26 mouse cellular contexts compared by ENCODE assay signal in the genomic region with DNA sequence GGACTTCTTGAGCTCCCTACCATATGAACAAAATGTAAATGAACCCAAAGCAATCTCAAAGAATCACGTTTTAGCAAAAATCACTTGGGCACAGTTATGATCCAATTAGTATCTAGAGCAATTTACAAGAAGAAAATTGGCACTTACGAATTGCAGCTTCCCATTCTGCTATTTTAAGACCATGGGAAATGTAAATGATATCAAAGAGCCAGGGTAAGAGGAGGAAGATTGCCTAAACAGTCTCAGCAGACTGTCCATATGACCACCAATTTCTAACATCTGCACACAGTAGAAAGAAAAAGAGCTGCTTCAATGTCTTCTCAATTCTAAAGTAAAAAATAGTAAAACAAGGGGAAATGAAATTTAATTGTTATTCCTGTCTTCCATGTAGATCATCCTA.
DNase-seq lines count a peak whose midpoint lies in the region; ATAC-seq and TF ChIP-seq lines count a peak whose summit lies in the region.
"Had no signal": no experiment of that assay in that cellular context is flagged by ENCODE, and none has a peak within 500 bp of the region (broad histone marks: within the 10 kb centered on the region; RNA-seq: fewer than 3 reads in every experiment).

No protein-coding gene starts in this region.

- no peaks in the 10 kb centered on the region for H3K27me3 ChIP-seq in forebrain, postnatal 0 days (ENCODE audit: insufficient read depth, low read length)
- H3K27me3 ChIP-seq in forebrain, embryonic 16.5 days (replicated peaks; ENCODE audit: control insufficient read depth, insufficient read depth, low read length), result no peaks in the 10 kb centered on the region
- H3K27me3 ChIP-seq in hindbrain, postnatal 0 days (ENCODE audit: insufficient read depth, low read length), result no peaks in the 10 kb centered on the region
- no peaks in the 10 kb centered on the region for H3K27me3 ChIP-seq in hindbrain, embryonic 13.5 days
- H3K27me3 ChIP-seq: embryonic facial prominence, embryonic 13.5 days; embryonic facial prominence, embryonic 15.5 days; forebrain, embryonic 12.5 days; Patski had no signal

- H3K9me3 ChIP-seq in forebrain, postnatal 0 days (ENCODE audit: low read length), result no peaks in the 10 kb centered on the region
- no peaks in the 10 kb centered on the region for H3K9me3 ChIP-seq in forebrain, embryonic 16.5 days (ENCODE audit: control insufficient read depth, low read length)
- no peaks in the 10 kb centered on the region for H3K9me3 ChIP-seq in hindbrain, postnatal 0 days (ENCODE audit: low read length)
- no peaks in the 10 kb centered on the region for H3K9me3 ChIP-seq in hindbrain, embryonic 13.5 days
- H3K9me3 ChIP-seq: embryonic facial prominence, embryonic 13.5 days; embryonic facial prominence, embryonic 15.5 days; forebrain, embryonic 10.5 days; forebrain, embryonic 12.5 days; G1E had no signal

- TF ChIP-seq CTCF in forebrain, postnatal 0 days (IDR thresholded peaks at IDR 0.05; ENCODE audit: low read depth), result no peak
- no peak for TF ChIP-seq CTCF in hindbrain, postnatal 0 days (IDR thresholded peaks at IDR 0.05; ENCODE audit: low read depth)

- peak; percentile 6 for DNase-seq in forebrain, postnatal 0 days
- DNase-seq in hindbrain, postnatal 0 days (ENCODE audit: low spot score), result peak; percentile 3
- peak; percentile 34 for DNase-seq in brain, adult 2 months (ENCODE audit: low read depth, low spot score)
- DNase-seq: adrenal gland, adult 8-10 months; adrenal gland, postnatal 14 days; adrenal gland, postnatal 36 days; B cell, adult 2 months; cerebellum, adult 11 months; cerebellum, adult 18-20 months; cerebellum, adult 8-10 months; cerebellum, adult 9-11 months; cerebellum, postnatal 14 days; cerebellum, postnatal 36 days; embryo, embryonic 11 days had no signal

- 47% methylated on average over 2 of the region's 2 CpGs for WGBS in forebrain, postnatal 0 days
- WGBS in forebrain, embryonic 16.5 days, result 66% methylated on average over 2 of the region's 2 CpGs
- WGBS in hindbrain, postnatal 0 days, result 70% methylated on average over 2 of the region's 2 CpGs
- WGBS in hindbrain, embryonic 13.5 days, result 80% methylated on average over 2 of the region's 2 CpGs

- H3K9ac ChIP-seq in forebrain, postnatal 0 days, result no peak overlapping the region
- H3K9ac ChIP-seq in forebrain, embryonic 16.5 days (replicated peaks; ENCODE audit: low read depth, low read length), result no peak overlapping the region
- no peak overlapping the region for H3K9ac ChIP-seq in hindbrain, postnatal 0 days (replicated peaks; ENCODE audit: low read length)
- H3K9ac ChIP-seq in hindbrain, embryonic 13.5 days, result no peak overlapping the region
- H3K9ac ChIP-seq: embryonic facial prominence, embryonic 13.5 days; embryonic facial prominence, embryonic 15.5 days; forebrain, embryonic 12.5 days had no signal

- H3K27ac ChIP-seq in forebrain, postnatal 0 days (ENCODE audit: low read depth, low read length), result no peak overlapping the region
- no peak overlapping the region for H3K27ac ChIP-seq in forebrain, embryonic 16.5 days (ENCODE audit: low read length)
- H3K27ac ChIP-seq in hindbrain, postnatal 0 days, result no peak overlapping the region
- H3K27ac ChIP-seq in hindbrain, embryonic 13.5 days, result no peak overlapping the region
- H3K27ac ChIP-seq: embryonic facial prominence, embryonic 13.5 days; embryonic facial prominence, embryonic 15.5 days; forebrain, embryonic 10.5 days; forebrain, embryonic 12.5 days had no signal

- no peak overlapping the region for H3K4me2 ChIP-seq in forebrain, postnatal 0 days (ENCODE audit: low read depth)
- H3K4me2 ChIP-seq in forebrain, embryonic 16.5 days (ENCODE audit: low read length), result no peak overlapping the region
- H3K4me2 ChIP-seq in hindbrain, postnatal 0 days (ENCODE audit: low read depth, low read length), result no peak overlapping the region
- no peak overlapping the region for H3K4me2 ChIP-seq in hindbrain, embryonic 13.5 days
- H3K4me2 ChIP-seq: embryonic facial prominence, embryonic 13.5 days; embryonic facial prominence, embryonic 15.5 days; forebrain, embryonic 12.5 days had no signal

- no peaks in the 10 kb centered on the region for H3K36me3 ChIP-seq in forebrain, postnatal 0 days (ENCODE audit: insufficient read depth)
- H3K36me3 ChIP-seq in forebrain, embryonic 16.5 days (ENCODE audit: control insufficient read depth, insufficient read depth), result no peaks in the 10 kb centered on the region
- H3K36me3 ChIP-seq in hindbrain, postnatal 0 days (ENCODE audit: insufficient read depth, low read length), result no peaks in the 10 kb centered on the region
- no peaks in the 10 kb centered on the region for H3K36me3 ChIP-seq in hindbrain, embryonic 13.5 days
- H3K36me3 ChIP-seq: embryonic facial prominence, embryonic 13.5 days; embryonic facial prominence, embryonic 15.5 days; forebrain, embryonic 10.5 days; forebrain, embryonic 12.5 days; G1E had no signal

- peak; percentile 78 for ATAC-seq in forebrain, postnatal 0 days
- ATAC-seq in forebrain, embryonic 16.5 days, result no peak
- ATAC-seq in hindbrain, postnatal 0 days, result no peak
- ATAC-seq in hindbrain, embryonic 13.5 days (ENCODE audit: low FRiP score), result no peak
- ATAC-seq: activated CD4-positive, CD25-positive, alpha-beta regulatory T cell, adult 4 months; CD4-positive, CD25-positive, alpha-beta regulatory T cell, adult 4 months; forebrain, embryonic 14.5 days; Patski had no signal

- no peak overlapping the region for H3K4me3 ChIP-seq in forebrain, postnatal 0 days (ENCODE audit: low read depth, low read length)
- no peak overlapping the region for H3K4me3 ChIP-seq in forebrain, embryonic 16.5 days (replicated peaks; ENCODE audit: low read length)
- H3K4me3 ChIP-seq in hindbrain, postnatal 0 days (ENCODE audit: low read length), result no peak overlapping the region
- H3K4me3 ChIP-seq in hindbrain, embryonic 13.5 days, result no peak overlapping the region
- H3K4me3 ChIP-seq: embryonic facial prominence, embryonic 13.5 days; embryonic facial prominence, embryonic 15.5 days; erythroblast, embryonic 14.5 days; forebrain, embryonic 10.5 days; forebrain, embryonic 12.5 days had no signal

- no peaks in the 10 kb centered on the region for H3K4me1 ChIP-seq in forebrain, postnatal 0 days (ENCODE audit: insufficient read depth)
- H3K4me1 ChIP-seq in forebrain, embryonic 16.5 days (replicated peaks; ENCODE audit: control insufficient read depth, insufficient read depth, low read length), result no peaks in the 10 kb centered on the region
- H3K4me1 ChIP-seq in hindbrain, postnatal 0 days (ENCODE audit: insufficient read depth, low read length), result no peaks in the 10 kb centered on the region
- no peaks in the 10 kb centered on the region for H3K4me1 ChIP-seq in hindbrain, embryonic 13.5 days (replicated peaks)
- H3K4me1 ChIP-seq: embryonic facial prominence, embryonic 13.5 days; embryonic facial prominence, embryonic 15.5 days; forebrain, embryonic 10.5 days; forebrain, embryonic 12.5 days had no signal
